ENCODE assay signal across 28 mouse cellular contexts in the genomic region with DNA sequence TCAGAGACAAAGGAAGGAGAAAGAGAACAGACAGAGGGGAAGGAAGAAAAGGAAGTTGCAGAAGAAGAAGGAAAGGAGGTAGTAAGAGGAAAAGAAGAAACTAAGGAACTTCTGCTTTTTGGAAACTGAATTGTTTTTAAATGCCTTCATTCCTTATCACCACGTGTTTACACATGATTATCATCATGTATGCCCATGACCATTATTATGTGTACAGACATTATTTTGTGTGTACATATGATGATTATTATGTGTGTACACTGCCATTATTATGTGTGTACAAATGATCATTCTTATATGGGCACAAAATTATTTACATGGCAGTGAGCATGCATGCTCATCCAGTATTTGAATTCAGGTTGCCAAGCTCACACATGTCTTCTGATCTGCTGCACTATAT.
"Had no signal": no experiment of that assay in that cellular context is flagged by ENCODE, and none has a peak within 500 bp of the region (broad histone marks: within the 10 kb centered on the region; RNA-seq: fewer than 3 reads in every experiment).

No protein-coding gene starts in this region.

- H3K9ac ChIP-seq: embryonic facial prominence, embryonic 12.5 days; embryonic facial prominence, embryonic 13.5 days; embryonic facial prominence, embryonic 15.5 days; forebrain, embryonic 12.5 days; forebrain, embryonic 15.5 days; forebrain, postnatal 0 days had no signal

- H3K27me3 ChIP-seq: embryonic facial prominence, embryonic 12.5 days; embryonic facial prominence, embryonic 13.5 days; embryonic facial prominence, embryonic 15.5 days; forebrain, embryonic 12.5 days; forebrain, embryonic 15.5 days had no signal

- ATAC-seq: forebrain, embryonic 14.5 days; forebrain, embryonic 15.5 days; forebrain, embryonic 16.5 days; forebrain, postnatal 0 days had no signal

- H3K9me3 ChIP-seq: embryonic facial prominence, embryonic 10.5 days; embryonic facial prominence, embryonic 12.5 days; embryonic facial prominence, embryonic 13.5 days; embryonic facial prominence, embryonic 15.5 days; forebrain, embryonic 10.5 days; forebrain, embryonic 12.5 days; forebrain, embryonic 15.5 days had no signal

- H3K36me3 ChIP-seq: embryonic facial prominence, embryonic 10.5 days; embryonic facial prominence, embryonic 12.5 days; embryonic facial prominence, embryonic 13.5 days; embryonic facial prominence, embryonic 15.5 days; forebrain, embryonic 10.5 days; forebrain, embryonic 12.5 days; forebrain, embryonic 15.5 days; heart, embryonic 10.5 days had no signal

- H3K4me3 ChIP-seq: embryonic facial prominence, embryonic 10.5 days; embryonic facial prominence, embryonic 12.5 days; embryonic facial prominence, embryonic 13.5 days; embryonic facial prominence, embryonic 15.5 days; erythroblast, embryonic 14.5 days; forebrain, embryonic 10.5 days; forebrain, embryonic 12.5 days; forebrain, embryonic 15.5 days; gastrocnemius, adult 2 months; heart, adult 2 months; heart, embryonic 10.5 days had no signal

- H3K4me1 ChIP-seq: embryonic facial prominence, embryonic 10.5 days; embryonic facial prominence, embryonic 12.5 days; embryonic facial prominence, embryonic 13.5 days; embryonic facial prominence, embryonic 15.5 days; forebrain, embryonic 10.5 days; forebrain, embryonic 12.5 days; forebrain, embryonic 15.5 days; heart, embryonic 10.5 days had no signal

- H3K27ac ChIP-seq: embryonic facial prominence, embryonic 10.5 days; embryonic facial prominence, embryonic 12.5 days; embryonic facial prominence, embryonic 13.5 days; embryonic facial prominence, embryonic 15.5 days; forebrain, embryonic 10.5 days; forebrain, embryonic 12.5 days; forebrain, embryonic 15.5 days; gastrocnemius, adult 2 months; heart, adult 2 months; heart, embryonic 10.5 days had no signal

- H3K4me2 ChIP-seq: embryonic facial prominence, embryonic 12.5 days; embryonic facial prominence, embryonic 13.5 days; embryonic facial prominence, embryonic 15.5 days; forebrain, embryonic 12.5 days; forebrain, embryonic 15.5 days; heart, embryonic 11.5 days had no signal

- DNase-seq: cerebellum, adult 9-10 months; cerebellum, adult 9-11 months; cerebellum, postnatal 10 days; cerebellum, postnatal 14 days; cerebellum, postnatal 25 days; cerebellum, postnatal 36 days; embryo, embryonic 11 days; forebrain, postnatal 0 days; gastrocnemius, adult 2 months; gastrocnemius, postnatal 10 days; gastrocnemius, postnatal 14 days; gastrocnemius, postnatal 25 days; gastrocnemius, postnatal 36 days; heart, adult 11 months; heart, adult 18-20 months; heart, adult 2 months had no signal
